Mouse (Mus musculus) cerebellum, adult 11-12 months (tissue): ENCODE measurements around the gene Cd160.

ENCODE experiments used
- DNase-seq: peaks from one replicate; pipeline ENCODE4 v3.0.0; 2022

Gene Cd160

GRCm38 (mm10) chr3:96828308-96828864, 765 bp downstream of the Cd160 start:
- DNase-seq: no peak

- DNase-seq: no peak
Observed at GRCm38 (mm10) chr3:96825261-96825660, 3.9 kb downstream of the Cd160 start.

- no peak for DNase-seq
Observed at GRCm38 (mm10) chr3:96824614-96825013, 4.5 kb downstream of the Cd160 start.

- DNase-seq: no peak
Observed at GRCm38 (mm10) chr3:96823701-96824100, 5.5 kb downstream of the Cd160 start.

GRCm38 (mm10) chr3:96821581-96821980, 7.6 kb downstream of the Cd160 start:
- DNase-seq: no peak

GRCm38 (mm10) chr3:96820116-96820915, 8.8 kb downstream of the Cd160 start:
- no peak for DNase-seq

- DNase-seq: no peak
Observed at GRCm38 (mm10) chr3:96814342-96814741, 14.8 kb downstream of the Cd160 start.

- DNase-seq: no peak
Observed at GRCm38 (mm10) chr3:96813591-96814244, 15.4 kb downstream of the Cd160 start.

GRCm38 (mm10) chr3:96813106-96813505, 16.0 kb downstream of the Cd160 start:
- DNase-seq: no peak

GRCm38 (mm10) chr3:96812395-96813091, 16.6 kb downstream of the Cd160 start:
- DNase-seq: peak; percentile 43

GRCm38 (mm10) chr3:96811232-96811631, 17.9 kb downstream of the Cd160 start:
- DNase-seq: no peak

GRCm38 (mm10) chr3:96808651-96809050, 20.5 kb downstream of the Cd160 start:
- no peak for DNase-seq

GRCm38 (mm10) chr3:96808136-96808535, 21.0 kb downstream of the Cd160 start:
- DNase-seq: no peak

- DNase-seq: no peak
Observed at GRCm38 (mm10) chr3:96802214-96802613, 26.9 kb downstream of the Cd160 start.

GRCm38 (mm10) chr3:96800254-96800653, 28.9 kb downstream of the Cd160 start:
- no peak for DNase-seq

GRCm38 (mm10) chr3:96788506-96788905, 40.6 kb downstream of the Cd160 start:
- no peak for DNase-seq

- no peak for DNase-seq
Observed at GRCm38 (mm10) chr3:96787784-96788183, 41.4 kb downstream of the Cd160 start.

- no peak for DNase-seq
Observed at GRCm38 (mm10) chr3:96782236-96782635, 46.9 kb downstream of the Cd160 start.

- DNase-seq: no peak
Observed at GRCm38 (mm10) chr3:96777120-96777519, 52.0 kb downstream of the Cd160 start.

- DNase-seq: no peak
Observed at GRCm38 (mm10) chr3:96772949-96773348, 56.2 kb downstream of the Cd160 start.

- DNase-seq: no peak
Observed at GRCm38 (mm10) chr3:96769971-96770370, 59.2 kb downstream of the Cd160 start.

- DNase-seq: no peak
Observed at GRCm38 (mm10) chr3:96764528-96764927, 64.6 kb downstream of the Cd160 start.

- no peak for DNase-seq
Observed at GRCm38 (mm10) chr3:96759695-96760094, 69.5 kb downstream of the Cd160 start.
